Mouse (Mus musculus) left cerebral cortex, postnatal 4 days (tissue): Measurements from ENCODE around the gene Prf1. TPM values are rescaled to one million over a fixed set of nuclear protein-coding genes. Genes with fewer than 3 reads are reported as not detected.

Experiments used
- DNase-seq: peaks from one replicate; pipeline ENCODE4 v3.0.0-alpha.2; 2022
- intact Hi-C: fragments of 180-260 bp; cut with DNase I; formaldehyde crosslinking; loops from one replicate; pipeline ENCODE4 v1.15.1; 2025
- total RNA-seq, 2 experiments: library from RNA; stranded (reverse); gene quantifications; 2 replicates each; pipeline ENCODE4 v1.2.3; 2021

The Prf1 gene
- total RNA-seq, 2 experiments from 2014 or later = not detected

GRCm38 (mm10) chr10:61285271-61285670 lies 12.4 kb upstream of the Prf1 start:
- intact Hi-C loops = no loop called here
- peak; percentile 81 for DNase-seq

- intact Hi-C loops = no loop called here
- DNase-seq = no peak
Observed at GRCm38 (mm10) chr10:61286246-61286645, 11.4 kb upstream of the Prf1 start.

- intact Hi-C loops = no loop called here
- no peak for DNase-seq
Observed at GRCm38 (mm10) chr10:61290016-61290415, 7.6 kb upstream of the Prf1 start.

GRCm38 (mm10) chr10:61290479-61290878 lies 7.2 kb upstream of the Prf1 start:
- no peak for DNase-seq
- intact Hi-C loops = no loop called here

- intact Hi-C loops = no loop called here
- no peak for DNase-seq
Observed at GRCm38 (mm10) chr10:61294242-61294641, 3.4 kb upstream of the Prf1 start.

GRCm38 (mm10) chr10:61296713-61297445 lies 754 bp upstream of the Prf1 start:
- peak; percentile 56 for DNase-seq
- intact Hi-C loops = no loop called here

GRCm38 (mm10) chr10:61300996-61301395 lies 3.4 kb downstream of the Prf1 start:
- no peak for DNase-seq
- intact Hi-C loops = no loop called here

- DNase-seq = peak; percentile 59
- intact Hi-C loops = no loop called here
Observed at GRCm38 (mm10) chr10:61304046-61304445, 6.4 kb downstream of the Prf1 start.

- intact Hi-C loops = no loop called here
- no peak for DNase-seq
Observed at GRCm38 (mm10) chr10:61305928-61306590, 8.4 kb downstream of the Prf1 start.

GRCm38 (mm10) chr10:61308706-61309320 lies 11.2 kb downstream of the Prf1 start:
- intact Hi-C loops = no loop called here
- no peak for DNase-seq

- intact Hi-C loops = no loop called here
Observed at GRCm38 (mm10) chr10:61312159-61312558, 14.5 kb downstream of the Prf1 start.

GRCm38 (mm10) chr10:61312754-61313153 lies 15.1 kb downstream of the Prf1 start:
- intact Hi-C loops = no loop called here
- no peak for DNase-seq

More at GRCm38 (mm10) chr10:61312159-61312558, 14.5 kb downstream of the Prf1 start:
- DNase-seq = no peak

GRCm38 (mm10) chr10:61313750-61314149 lies 16.1 kb downstream of the Prf1 start:
- no peak for DNase-seq
- intact Hi-C loops = no loop called here

- intact Hi-C loops = no loop called here
- no peak for DNase-seq
Observed at GRCm38 (mm10) chr10:61315324-61315880, 17.8 kb downstream of the Prf1 start.

GRCm38 (mm10) chr10:61318527-61318926 lies 20.9 kb downstream of the Prf1 start:
- intact Hi-C loops = no loop called here
- DNase-seq = no peak

- DNase-seq = no peak
- intact Hi-C loops = no loop called here
Observed at GRCm38 (mm10) chr10:61324717-61325116, 27.1 kb downstream of the Prf1 start.

GRCm38 (mm10) chr10:61325782-61326328 lies 28.2 kb downstream of the Prf1 start:
- DNase-seq = no peak
- intact Hi-C loops = no loop called here

- intact Hi-C loops = no loop called here
- no peak for DNase-seq
Observed at GRCm38 (mm10) chr10:61327545-61327944, 29.9 kb downstream of the Prf1 start.

GRCm38 (mm10) chr10:61328927-61329326 lies 31.3 kb downstream of the Prf1 start:
- no peak for DNase-seq
- intact Hi-C loops = no loop called here

GRCm38 (mm10) chr10:61331046-61331445 lies 33.4 kb downstream of the Prf1 start:
- intact Hi-C loops = no loop called here
- DNase-seq = peak; percentile 94

- no peak for DNase-seq
- intact Hi-C loops = no loop called here
Observed at GRCm38 (mm10) chr10:61334545-61334944, 36.9 kb downstream of the Prf1 start.
